Mouse (Mus musculus) embryo, embryonic 11 days (tissue): Measurements from ENCODE around the gene Nos1.
A peak's percentile ranks its signal among the peaks of the same experiment; 100 is the strongest.

Source experiments
- DNase-seq: peaks from one replicate; pipeline ENCODE4 v3.0.0-alpha.2; 2015

The Nos1 gene

GRCm38 (mm10) chr5:117967659-117968069 is 186.8 kb downstream of the Nos1 start:
- DNase-seq, result no peak

GRCm38 (mm10) chr5:117969681-117970427 is 189.0 kb downstream of the Nos1 start:
- no peak for DNase-seq

DNA sequence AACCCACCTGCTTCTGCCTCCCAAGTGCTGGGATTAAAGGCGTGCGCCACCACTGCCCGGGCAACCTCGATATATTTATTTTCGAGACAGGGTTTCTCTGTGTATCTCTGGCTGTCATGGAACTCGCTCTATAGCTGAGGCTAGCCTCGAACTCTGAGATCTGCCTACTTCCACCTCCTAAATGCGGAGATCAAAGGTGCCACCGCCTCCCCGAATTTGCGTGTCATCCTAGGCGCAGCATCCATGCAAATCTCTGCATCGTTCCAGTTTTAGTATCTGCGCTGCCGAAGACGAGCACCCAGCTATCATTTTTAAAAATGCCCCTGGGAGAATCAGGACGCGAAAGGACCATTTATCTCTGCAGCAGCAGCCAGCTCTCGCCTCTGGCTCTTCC is 195.4 kb downstream of the Nos1 start:
- DNase-seq, result no peak

GRCm38 (mm10) chr5:117976657-117977500 is 196.0 kb downstream of the Nos1 start, which contains the start of gene Fbxo21:
Gene Fbxo21 (plus strand): TSS chr5:117976730.
- DNase-seq, result peak; percentile 98

DNA sequence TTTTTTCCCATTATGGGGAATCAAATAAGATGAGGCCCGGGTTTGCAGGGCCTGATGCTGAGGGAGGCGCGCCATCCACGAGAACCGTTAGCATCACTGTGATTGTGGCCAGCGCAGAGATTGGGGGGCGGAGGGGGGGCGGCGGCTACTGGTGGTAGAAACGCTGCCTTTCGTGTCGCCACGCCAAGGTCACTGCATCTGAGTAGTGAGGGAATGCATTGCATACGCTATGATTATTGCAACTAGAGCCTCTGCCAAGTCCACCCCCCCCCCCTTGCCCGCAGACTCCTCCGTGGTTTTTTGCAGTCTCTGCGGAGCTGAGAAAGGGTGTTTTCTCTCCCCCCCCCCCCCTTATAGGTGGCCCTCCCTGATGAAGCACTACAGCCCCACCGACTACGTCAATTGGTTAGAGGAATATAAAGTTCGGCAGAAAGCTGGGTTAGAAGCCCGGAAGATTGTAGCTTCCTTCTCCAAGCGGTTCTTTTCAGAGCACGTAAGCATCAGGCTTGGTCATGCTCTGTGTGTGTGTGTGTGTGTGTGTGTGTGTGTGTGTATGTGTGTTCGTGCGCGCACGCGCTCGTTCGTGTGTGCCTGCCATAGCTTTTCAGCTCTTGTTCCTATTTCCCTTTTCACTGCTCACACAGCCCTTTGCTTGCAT is 196.8 kb downstream of the Nos1 start:
- DNase-seq, result peak; percentile 20

GRCm38 (mm10) chr5:117978159-117978697 is 197.4 kb downstream of the Nos1 start:
- no peak for DNase-seq

GRCm38 (mm10) chr5:117979082-117979481 is 198.2 kb downstream of the Nos1 start:
- DNase-seq, result no peak

DNA sequence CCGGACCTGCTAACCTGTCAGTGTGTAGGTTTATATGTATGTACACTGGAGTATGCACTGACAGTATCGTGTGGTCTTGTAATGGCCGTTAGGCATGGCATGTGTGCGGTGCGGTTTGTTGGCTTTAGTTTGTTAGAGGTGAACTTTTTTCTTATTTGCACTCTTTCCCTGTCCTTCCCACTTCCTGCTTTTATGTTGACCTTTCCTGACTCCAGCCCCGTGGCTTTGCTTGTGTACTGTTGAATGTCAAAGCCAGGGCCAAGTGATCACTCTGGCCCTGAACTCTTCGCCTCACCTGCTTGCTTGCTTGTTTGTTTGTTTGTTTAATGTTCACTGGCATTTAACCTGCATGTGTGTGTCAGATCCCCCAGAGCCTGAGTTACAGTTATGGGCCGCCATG is 200.1 kb downstream of the Nos1 start:
- no peak for DNase-seq

DNA sequence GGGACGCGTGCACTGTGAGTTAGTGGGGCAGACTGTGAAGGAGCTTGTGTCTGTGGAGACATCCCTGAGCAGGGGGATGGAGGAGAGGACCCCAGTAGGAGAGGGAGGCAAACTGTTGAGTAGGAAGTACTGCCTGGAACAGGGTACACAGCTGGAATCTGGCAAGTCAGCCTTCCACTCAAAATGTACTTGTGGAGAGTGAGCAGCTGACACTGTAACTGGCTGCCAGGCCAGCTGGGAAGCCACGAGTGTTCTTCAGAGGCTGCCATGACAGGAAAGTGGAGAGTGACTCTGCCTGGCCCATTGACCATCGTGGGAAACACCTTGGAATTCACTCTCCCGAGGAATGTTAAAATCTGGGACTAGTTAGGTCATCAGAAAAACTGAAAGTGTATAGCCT is 201.1 kb downstream of the Nos1 start:
- no peak for DNase-seq

DNA sequence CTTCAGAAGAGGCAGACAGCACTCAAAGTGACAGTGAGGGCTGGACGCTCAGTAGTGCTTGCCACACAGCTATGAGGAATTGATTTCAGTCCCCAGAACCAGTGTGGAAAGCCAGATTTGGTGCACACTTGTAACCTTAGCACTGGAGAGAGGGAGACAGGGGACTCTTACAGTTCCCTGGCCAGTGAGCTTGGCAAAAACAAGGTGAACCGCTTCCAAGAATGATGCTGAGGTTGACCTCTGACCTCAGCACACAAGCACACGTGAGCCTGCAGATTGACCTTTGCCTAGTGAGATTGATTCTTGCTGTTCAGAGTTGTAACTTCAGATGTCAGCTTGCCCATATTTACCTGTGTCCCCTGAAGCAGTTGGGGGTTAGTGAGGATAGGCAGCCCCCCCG is 205.5 kb downstream of the Nos1 start:
- no peak for DNase-seq

GRCm38 (mm10) chr5:117987891-117988290 is 207.1 kb downstream of the Nos1 start:
- DNase-seq, result no peak

DNA sequence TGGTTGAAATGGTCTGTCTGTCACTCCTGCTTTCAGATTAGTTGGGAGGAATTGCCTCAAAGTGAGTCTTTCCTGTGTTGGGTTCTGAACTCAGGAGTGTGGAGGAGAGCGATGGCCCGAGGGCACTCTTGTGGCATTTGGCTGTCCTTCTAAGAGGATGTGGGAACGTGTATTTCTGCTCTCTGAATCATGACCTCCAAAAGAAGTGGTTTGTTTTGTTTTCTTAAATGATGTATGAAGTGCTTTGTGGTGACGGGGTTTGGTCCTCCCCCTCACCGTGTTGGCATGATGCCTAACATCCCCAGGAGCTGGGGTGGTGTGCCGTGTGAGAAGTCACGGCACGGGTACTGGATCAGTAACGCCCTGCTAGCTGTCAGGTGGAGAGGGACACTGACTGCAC is 207.5 kb downstream of the Nos1 start:
- no peak for DNase-seq

DNA sequence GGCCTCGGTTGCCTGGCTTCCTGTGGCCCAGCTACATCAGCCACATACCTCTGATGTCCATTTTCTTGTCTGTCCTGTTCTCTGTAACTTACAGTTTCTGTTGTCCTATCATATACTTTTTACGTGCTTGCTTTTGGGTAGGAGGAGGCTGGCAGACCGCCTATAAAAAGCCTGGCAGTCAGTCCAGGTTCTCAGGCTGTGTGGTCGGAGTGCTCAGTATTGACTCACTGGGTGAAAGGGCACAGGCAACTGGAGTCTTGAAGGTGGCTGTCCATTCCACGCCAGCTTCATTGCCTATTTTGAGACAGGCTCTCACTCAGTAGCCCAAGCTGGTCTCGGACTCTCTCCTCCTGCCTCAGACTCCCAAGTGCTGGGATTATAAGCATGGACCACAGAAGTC is 208.9 kb downstream of the Nos1 start:
- DNase-seq, result no peak

GRCm38 (mm10) chr5:117990957-117991356 is 210.1 kb downstream of the Nos1 start:
- DNase-seq, result no peak

DNA sequence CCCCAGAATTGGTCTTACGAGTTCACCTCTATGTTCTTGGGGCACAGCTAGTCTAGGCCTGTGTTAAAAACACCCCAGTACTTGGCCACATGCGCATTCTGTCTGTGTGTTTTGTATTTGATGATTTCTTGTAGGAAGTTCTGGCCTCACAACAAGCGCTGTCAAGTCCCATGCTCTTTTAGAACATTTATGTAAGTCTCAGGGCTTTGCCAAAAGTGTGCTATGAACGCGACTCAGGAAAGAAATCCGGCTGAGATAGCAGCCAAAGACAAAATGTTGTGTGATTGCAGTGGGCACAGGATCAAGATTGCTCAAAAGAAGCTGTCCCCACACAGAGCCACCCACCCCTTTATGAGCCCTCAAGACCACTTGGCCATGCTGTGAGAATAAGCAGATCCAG is 212.7 kb downstream of the Nos1 start:
- no peak for DNase-seq

DNA sequence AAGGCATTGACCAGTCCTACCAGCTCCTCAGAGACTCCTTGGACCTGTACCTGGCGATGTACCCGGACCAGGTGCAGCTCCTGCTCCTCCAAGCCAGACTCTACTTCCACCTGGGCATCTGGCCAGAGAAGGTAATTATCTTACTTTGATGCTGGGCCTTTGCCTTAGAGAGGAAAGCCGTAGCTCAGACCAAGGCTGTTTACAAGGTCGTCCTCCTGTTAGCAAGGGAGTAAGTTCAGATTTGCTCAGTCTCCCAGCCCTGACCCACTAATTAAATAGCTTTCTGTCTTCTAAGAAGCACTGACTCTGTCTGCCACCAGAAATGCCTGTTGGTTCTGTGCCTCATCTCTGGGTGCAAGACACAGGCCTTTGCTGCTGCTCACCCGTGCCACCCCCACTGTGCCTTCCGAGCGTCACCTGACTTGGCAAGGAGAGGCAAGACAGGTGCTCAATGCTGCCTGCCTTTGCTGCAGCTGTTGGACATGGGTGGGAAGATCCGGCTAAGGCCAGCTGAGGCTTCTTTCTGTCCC is 214.6 kb downstream of the Nos1 start:
- no peak for DNase-seq

- no peak for DNase-seq
Measured at GRCm38 (mm10) chr5:117995911-117996310, 215.1 kb downstream of the Nos1 start.

GRCm38 (mm10) chr5:117996581-117996980 is 215.7 kb downstream of the Nos1 start:
- no peak for DNase-seq

DNA sequence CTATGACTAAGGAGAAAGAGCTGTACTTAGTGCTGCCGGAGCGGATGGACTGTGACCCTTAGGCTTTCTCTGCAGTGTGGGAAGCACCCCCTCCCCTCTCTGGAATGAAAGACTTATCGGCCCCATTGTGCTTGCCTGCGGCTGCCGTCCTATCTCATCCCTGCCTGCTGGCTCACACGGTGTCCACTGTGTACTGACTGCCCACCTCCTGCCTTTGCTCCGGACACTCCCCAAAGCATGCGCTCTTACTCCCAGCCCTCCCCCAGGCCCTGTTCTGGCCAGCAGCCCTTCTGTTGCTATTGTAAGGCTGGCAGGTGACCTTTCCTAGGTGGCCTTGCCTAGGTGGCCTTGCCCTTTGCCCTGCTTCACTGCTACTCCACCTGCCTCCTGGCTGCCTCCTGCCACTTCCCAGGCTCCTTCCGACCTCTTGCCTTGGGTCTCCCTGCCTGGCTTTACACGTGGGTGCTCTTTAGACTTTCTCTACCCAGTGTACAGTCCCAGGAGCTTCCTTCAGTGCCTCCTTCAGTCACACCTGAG is 216.7 kb downstream of the Nos1 start:
- no peak for DNase-seq

GRCm38 (mm10) chr5:117999061-117999460 is 218.2 kb downstream of the Nos1 start:
- DNase-seq, result no peak

- no peak for DNase-seq
Measured at GRCm38 (mm10) chr5:117999584-117999983, 218.8 kb downstream of the Nos1 start.

DNA sequence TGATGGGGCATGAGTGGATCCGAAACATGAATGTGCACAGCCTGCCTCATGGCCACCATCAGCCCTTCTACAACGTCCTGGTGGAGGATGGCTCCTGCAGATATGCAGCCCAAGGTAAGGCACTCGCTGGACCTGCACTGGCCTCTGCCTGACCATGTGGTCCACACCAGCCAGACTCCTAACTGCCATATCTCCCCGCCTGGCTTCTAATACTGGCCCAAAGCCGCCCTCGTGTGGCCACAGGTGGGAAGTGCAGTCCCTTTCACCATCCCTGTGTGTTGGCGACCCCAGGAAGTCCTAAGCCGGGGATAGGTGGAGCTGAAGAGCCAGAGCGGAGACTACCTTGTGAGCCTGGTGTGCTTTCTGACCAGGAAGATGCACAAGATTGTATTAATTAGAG is 221.2 kb downstream of the Nos1 start:
- peak; percentile 81 for DNase-seq

GRCm38 (mm10) chr5:118004619-118005018 is 223.8 kb downstream of the Nos1 start:
- DNase-seq, result peak; percentile 63
